Mouse (Mus musculus) stomach, embryonic 15.5 days (tissue): ENCODE data around the gene Phf2. TPM values are rescaled to one million over a fixed set of nuclear protein-coding genes. Genes with fewer than 3 reads are reported as not detected.

Experiments
- ATAC-seq: fragments of 200-750 bp; cut with Nextera tagmentation; 2 replicates; pipeline ENCODE4 v1.8.0; 2017; ENCODE audit warnings: low read depth, moderate number of reproducible peaks, moderate TSS enrichment; ENCODE audit not compliant: insufficient read depth, low FRiP score
- H3K27ac ChIP-seq: fragments of 300-500 bp; sonication (generic); 2 replicates; pipeline ENCODE4 v1.5.1; 2015; ENCODE audit warnings: mild to moderate bottlenecking, inconsistent platforms
- H3K27me3 ChIP-seq: fragments of 300-500 bp; sonication (generic); replicated peaks from 2 replicates; pipeline ENCODE4 v1.6.1; 2015; ENCODE audit warnings: inconsistent platforms
- H3K36me3 ChIP-seq: fragments of 300-500 bp; sonication (generic); 2 replicates; pipeline ENCODE4 v1.6.1; 2015; ENCODE audit warnings: inconsistent platforms
- H3K4me1 ChIP-seq: fragments of 300-500 bp; sonication (generic); 2 replicates; pipeline ENCODE4 v1.6.1; 2015; ENCODE audit warnings: inconsistent platforms
- H3K4me2 ChIP-seq: fragments of 300-500 bp; sonication (generic); 2 replicates; pipeline ENCODE4 v1.6.1; 2015; ENCODE audit warnings: mild to moderate bottlenecking, inconsistent platforms
- H3K4me3 ChIP-seq: fragments of 300-500 bp; sonication (generic); replicated peaks from 2 replicates; pipeline ENCODE4 v1.5.1; 2015; ENCODE audit warnings: inconsistent platforms
- H3K9ac ChIP-seq: fragments of 300-500 bp; sonication (generic); 2 replicates; pipeline ENCODE4 v1.6.1; 2015; ENCODE audit warnings: inconsistent platforms
- H3K9me3 ChIP-seq: fragments of 300-500 bp; sonication (generic); 2 replicates; pipeline ENCODE4 v1.6.1; 2016; ENCODE audit warnings: inconsistent platforms
- WGBS: fragments of 180-500 bp; shearing (Covaris S2); methylation state at CpG from one replicate; pipeline ENCODE4 v1.1.7; 2015; 5-methylcytosine and 5-hydroxymethylcytosine counted together
- polyA plus RNA-seq: library from polyadenylated mRNA; unstranded; fragments of >200 nt; fragmentation: Nextera tagmentation; extraction: Ambion mirVana; gene quantifications from 2 replicates; pipeline ENCODE4 v1.2.1, GENCODE M21; 2015

Gene Phf2
- polyA plus RNA-seq = 6.9 and 7.2 TPM in 2 replicates

GRCm38 (mm10) chr13:48870771-48871731 lies at the start of gene Phf2:
Gene Phf2, minus strand, starts transcription at chr13:48871119.
- H3K4me3 ChIP-seq = peak within 1 kb of the TSS; percentile 78
- H3K27ac ChIP-seq = peak within 1 kb of the TSS; percentile 93
- peak within 1 kb of the TSS; percentile 88 for H3K9ac ChIP-seq
- peak within 1 kb of the TSS; percentile 87 for H3K4me2 ChIP-seq
- no peaks in the 10 kb centered on the region for H3K9me3 ChIP-seq
- WGBS = under 1% methylated on average over 91 of the region's 117 CpGs
- H3K27me3 ChIP-seq = no peaks in the 10 kb centered on the region
- peak; percentile 27; the same call in 1 of the 2 replicates for ATAC-seq
- peaks cover under 1% of the 10 kb centered on the region; the same call in 1 of the 2 replicates for H3K36me3 ChIP-seq
- peaks cover 28% of the 10 kb centered on the region for H3K4me1 ChIP-seq

- no peaks in the 10 kb centered on the region for H3K27me3 ChIP-seq
- H3K4me1 ChIP-seq = no peaks in the 10 kb centered on the region
- no peaks in the 10 kb centered on the region for H3K9me3 ChIP-seq
- no peak overlapping the region for H3K4me3 ChIP-seq
- no peak overlapping the region for H3K4me2 ChIP-seq
- H3K36me3 ChIP-seq = peaks cover 34% of the 10 kb centered on the region
- no peak for ATAC-seq
- no peak overlapping the region for H3K27ac ChIP-seq
- no peak overlapping the region for H3K9ac ChIP-seq
- WGBS = 76% methylated on average over 7 of the region's 7 CpGs
Measured at GRCm38 (mm10) chr13:48919756-48920415, 49.0 kb upstream of the Phf2 start.

- H3K4me2 ChIP-seq = no peak overlapping the region
- H3K4me1 ChIP-seq = no peaks in the 10 kb centered on the region
- ATAC-seq = no peak
- H3K27me3 ChIP-seq = no peaks in the 10 kb centered on the region
- H3K4me3 ChIP-seq = no peak overlapping the region
- WGBS = 91% methylated on average over 3 of the region's 3 CpGs
- H3K36me3 ChIP-seq = peaks cover 46% of the 10 kb centered on the region
- H3K9ac ChIP-seq = no peak overlapping the region
- no peak overlapping the region for H3K27ac ChIP-seq
- no peaks in the 10 kb centered on the region for H3K9me3 ChIP-seq
Measured at GRCm38 (mm10) chr13:48917113-48917599, 46.2 kb upstream of the Phf2 start.

GRCm38 (mm10) chr13:48913680-48914079 lies 42.8 kb upstream of the Phf2 start:
- no peak overlapping the region for H3K4me2 ChIP-seq
- 74% methylated on average over 1 of the region's 1 CpGs for WGBS
- no peak for ATAC-seq
- peaks cover 33% of the 10 kb centered on the region for H3K36me3 ChIP-seq
- no peaks in the 10 kb centered on the region for H3K4me1 ChIP-seq
- H3K4me3 ChIP-seq = no peak overlapping the region
- H3K9me3 ChIP-seq = no peaks in the 10 kb centered on the region
- H3K9ac ChIP-seq = no peak overlapping the region
- H3K27ac ChIP-seq = no peak overlapping the region
- no peaks in the 10 kb centered on the region for H3K27me3 ChIP-seq

- Histone ChIP-seq H3K4me1 (no peaks in the 10 kb centered on the region), H3K36me3 (peaks cover 37% of the 10 kb centered on the region), H3K4me2 (no peak overlapping the region), H3K9ac (no peak overlapping the region), H3K9me3 (no peaks in the 10 kb centered on the region), H3K27ac (no peak overlapping the region), H3K4me3 (no peak overlapping the region), H3K27me3 (no peaks in the 10 kb centered on the region)
- WGBS = 84% methylated on average over 3 of the region's 3 CpGs
- no peak for ATAC-seq
Measured at GRCm38 (mm10) chr13:48913141-48913540, 42.2 kb upstream of the Phf2 start.

GRCm38 (mm10) chr13:48911426-48911825 lies 40.5 kb upstream of the Phf2 start:
- H3K27ac ChIP-seq = no peak overlapping the region
- H3K27me3 ChIP-seq = no peaks in the 10 kb centered on the region
- no peaks in the 10 kb centered on the region for H3K4me1 ChIP-seq
- WGBS = 74% methylated on average over 7 of the region's 7 CpGs
- peaks cover 37% of the 10 kb centered on the region for H3K36me3 ChIP-seq
- no peak for ATAC-seq
- no peaks in the 10 kb centered on the region for H3K9me3 ChIP-seq
- H3K9ac ChIP-seq = no peak overlapping the region
- H3K4me2 ChIP-seq = no peak overlapping the region
- H3K4me3 ChIP-seq = no peak overlapping the region

GRCm38 (mm10) chr13:48905458-48905857 lies 34.5 kb upstream of the Phf2 start:
- ATAC-seq = no peak

GRCm38 (mm10) chr13:48895376-48895775 lies 24.5 kb upstream of the Phf2 start:
- no peaks in the 10 kb centered on the region for H3K4me1 ChIP-seq
- H3K27ac ChIP-seq = no peak overlapping the region
- ATAC-seq = no peak
- no peaks in the 10 kb centered on the region for H3K9me3 ChIP-seq
- H3K9ac ChIP-seq = no peak overlapping the region
- no peaks in the 10 kb centered on the region for H3K27me3 ChIP-seq
- H3K4me3 ChIP-seq = no peak overlapping the region
- H3K36me3 ChIP-seq = peaks cover 34% of the 10 kb centered on the region
- H3K4me2 ChIP-seq = no peak overlapping the region
- WGBS = 80% methylated on average over 5 of the region's 5 CpGs

More at GRCm38 (mm10) chr13:48905458-48905857, 34.5 kb upstream of the Phf2 start:
- no peak overlapping the region for H3K4me2 ChIP-seq
- no peak overlapping the region for H3K9ac ChIP-seq
- H3K9me3 ChIP-seq = no peaks in the 10 kb centered on the region
- 98% methylated on average over 2 of the region's 2 CpGs for WGBS
- no peaks in the 10 kb centered on the region for H3K27me3 ChIP-seq
- H3K27ac ChIP-seq = no peak overlapping the region
- H3K36me3 ChIP-seq = peaks cover 50% of the 10 kb centered on the region
- H3K4me3 ChIP-seq = no peak overlapping the region
- no peaks in the 10 kb centered on the region for H3K4me1 ChIP-seq

GRCm38 (mm10) chr13:48890260-48890960 lies 19.5 kb upstream of the Phf2 start:
- Histone ChIP-seq H3K36me3 (peaks cover 50% of the 10 kb centered on the region), H3K27me3 (no peaks in the 10 kb centered on the region), H3K4me2 (no peak overlapping the region), H3K9me3 (no peaks in the 10 kb centered on the region), H3K4me3 (no peak overlapping the region), H3K4me1 (no peaks in the 10 kb centered on the region), H3K27ac (no peak overlapping the region), H3K9ac (no peak overlapping the region)
- peak; percentile 85; the same call in 1 of the 2 replicates for ATAC-seq
- WGBS = 69% methylated on average over 4 of the region's 4 CpGs

GRCm38 (mm10) chr13:48878534-48878933 lies 7.6 kb upstream of the Phf2 start:
- Histone ChIP-seq H3K4me2 (peak overlapping the region; percentile 66), H3K9ac (peak overlapping the region; percentile 32; the same call in 1 of the 2 replicates), H3K27ac (peak overlapping the region; percentile 74), H3K4me1 (peaks cover 6% of the 10 kb centered on the region; the same call in 1 of the 2 replicates), H3K27me3 (no peaks in the 10 kb centered on the region), H3K9me3 (no peaks in the 10 kb centered on the region), H3K4me3 (peak overlapping the region; percentile 41), H3K36me3 (peaks cover 10% of the 10 kb centered on the region)
- WGBS = under 1% methylated on average over 36 of the region's 36 CpGs
- peak; percentile 100 for ATAC-seq

- Histone ChIP-seq H3K36me3 (peaks cover 10% of the 10 kb centered on the region), H3K9me3 (no peaks in the 10 kb centered on the region), H3K4me2 (peak overlapping the region; percentile 66), H3K4me1 (peaks cover 10% of the 10 kb centered on the region; the same call in 1 of the 2 replicates), H3K4me3 (peak overlapping the region; percentile 41; the same call in 1 of the 2 replicates), H3K9ac (peak overlapping the region; percentile 32; the same call in 1 of the 2 replicates), H3K27ac (no peak overlapping the region), H3K27me3 (no peaks in the 10 kb centered on the region)
- ATAC-seq = no peak
Measured at GRCm38 (mm10) chr13:48877805-48878204, 6.9 kb upstream of the Phf2 start.
